Comparison of ENCODE assay signal across 9 mouse cellular contexts in the genomic region with DNA sequence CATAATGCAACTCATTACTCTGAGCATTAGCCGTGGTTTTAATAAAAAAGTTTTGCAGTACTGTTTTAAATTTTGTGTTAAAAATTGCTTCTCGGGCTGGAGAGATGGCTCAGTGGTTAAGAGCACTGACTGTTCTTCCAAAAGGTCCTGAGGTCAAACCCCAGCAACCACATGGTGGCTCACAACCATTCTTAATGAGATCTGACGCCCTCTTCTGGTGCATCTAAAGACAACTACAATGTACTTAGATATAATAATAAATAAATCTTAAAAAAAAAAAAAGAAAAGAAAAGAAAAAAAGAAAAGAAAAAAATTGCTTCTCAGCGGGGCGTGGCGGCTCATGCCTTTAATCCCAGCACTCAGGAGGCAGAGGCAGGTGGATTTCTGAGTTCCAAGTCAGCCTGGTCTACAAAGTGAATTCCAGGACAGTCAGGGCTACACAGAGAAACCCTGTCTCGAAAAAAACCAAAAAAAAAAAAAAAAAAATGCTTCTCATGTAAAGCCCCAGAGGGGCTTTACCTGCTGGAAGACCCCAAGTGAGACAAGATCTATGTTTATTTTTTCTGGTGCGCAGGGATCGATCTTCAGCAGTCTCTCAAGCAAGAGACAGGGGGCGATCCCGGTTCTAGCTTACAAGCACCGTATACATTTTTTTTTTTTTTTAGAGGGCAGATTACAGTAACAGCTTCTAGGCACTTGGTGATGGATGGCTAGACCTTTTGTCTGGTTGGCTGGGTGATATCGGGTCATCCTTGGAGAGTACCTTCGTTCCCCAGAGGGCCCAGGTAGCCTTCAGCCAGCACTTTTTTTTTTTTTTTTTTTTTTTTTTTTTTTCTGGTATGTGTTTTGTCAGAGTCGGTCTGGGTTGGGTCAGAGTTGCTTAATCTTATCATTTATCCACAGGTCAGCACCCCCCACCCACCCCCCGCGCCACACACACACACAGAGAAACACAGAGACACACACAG. TPM values are rescaled to one million over a fixed set of nuclear protein-coding genes. Genes with fewer than 3 reads are reported as not detected.
DNase-seq lines count a peak whose midpoint lies in the region; ATAC-seq and TF ChIP-seq lines count a peak whose summit lies in the region.
"Had no signal": no experiment of that assay in that cellular context is flagged by ENCODE, and none has a peak within 500 bp of the region (broad histone marks: within the 10 kb centered on the region; RNA-seq: fewer than 3 reads in every experiment).

No protein-coding gene starts in this region.

- H3K4me1 ChIP-seq in lung, adult 2 months (ENCODE audit: control insufficient read depth, insufficient read depth, low read length) = no peaks in the 10 kb centered on the region; the same call in 1 of the 2 replicates
- H3K4me1 ChIP-seq in forebrain, embryonic 10.5 days = peaks cover 6% of the 10 kb centered on the region
- H3K4me1 ChIP-seq in intestine, embryonic 14.5 days (replicated peaks; ENCODE audit: control insufficient read depth, insufficient read depth, low read length) = no peaks in the 10 kb centered on the region
- H3K4me1 ChIP-seq in liver, embryonic 15.5 days (replicated peaks) = peaks cover 17% of the 10 kb centered on the region
- H3K4me1 ChIP-seq in neural tube, embryonic 12.5 days = peaks cover 4% of the 10 kb centered on the region; the same call in 1 of the 2 replicates

- peak; percentile 54 for ATAC-seq in intestine, embryonic 14.5 days (replicated peaks; ENCODE audit: low FRiP score, low TSS enrichment, low read depth)
- peak; percentile 51 for ATAC-seq in liver, embryonic 15.5 days (ENCODE audit: insufficient read depth)
- ATAC-seq in neural tube, embryonic 12.5 days (ENCODE audit: low FRiP score, low read depth) = peak; percentile 52

- H3K9ac ChIP-seq in intestine, embryonic 14.5 days (ENCODE audit: low read length) = peak overlapping the region; percentile 74
- peak overlapping the region; percentile 77 for H3K9ac ChIP-seq in liver, embryonic 15.5 days
- no peak overlapping the region for H3K9ac ChIP-seq in neural tube, embryonic 12.5 days

- H3K4me3 ChIP-seq in lung, adult 2 months (replicated peaks; ENCODE audit: extremely low read depth, low read depth, low read length) = peak overlapping the region; percentile 98
- H3K4me3 ChIP-seq in forebrain, embryonic 10.5 days = peak overlapping the region; percentile 82
- H3K4me3 ChIP-seq in intestine, embryonic 14.5 days (ENCODE audit: low read depth, low read length) = peak overlapping the region; percentile 76
- H3K4me3 ChIP-seq in liver, embryonic 15.5 days (replicated peaks) = peak overlapping the region; percentile 84
- H3K4me3 ChIP-seq in neural tube, embryonic 12.5 days = peak overlapping the region; percentile 68

- peak overlapping the region; percentile 71 for H3K4me2 ChIP-seq in intestine, embryonic 14.5 days (ENCODE audit: low read length)
- peak overlapping the region; percentile 87 for H3K4me2 ChIP-seq in liver, embryonic 15.5 days
- H3K4me2 ChIP-seq in neural tube, embryonic 12.5 days (replicated peaks) = peak overlapping the region; percentile 68

- peaks cover 5% of the 10 kb centered on the region; the same call in 1 of the 2 replicates for H3K9me3 ChIP-seq in forebrain, embryonic 10.5 days
- no peaks in the 10 kb centered on the region for H3K9me3 ChIP-seq in intestine, embryonic 14.5 days (ENCODE audit: control insufficient read depth, low read length)
- no peaks in the 10 kb centered on the region for H3K9me3 ChIP-seq in liver, embryonic 15.5 days (replicated peaks)
- H3K9me3 ChIP-seq in neural tube, embryonic 12.5 days = no peaks in the 10 kb centered on the region

- H3K36me3 ChIP-seq in forebrain, embryonic 10.5 days (replicated peaks) = peaks cover 4% of the 10 kb centered on the region
- H3K36me3 ChIP-seq in intestine, embryonic 14.5 days (ENCODE audit: control insufficient read depth, insufficient read depth, low read length) = no peaks in the 10 kb centered on the region
- H3K36me3 ChIP-seq in liver, embryonic 15.5 days (replicated peaks) = 0 out of 2 replicates have a peak, but pooled peaks cover 2% of the 10 kb centered on the region
- H3K36me3 ChIP-seq in neural tube, embryonic 12.5 days = no peaks in the 10 kb centered on the region

- no peak for DNase-seq in lung, adult 2 months
- DNase-seq in lung, postnatal 25 days (ENCODE audit: low spot score) = no peak
- DNase-seq in c-Kit-positive CD71-negative TER-119-negative erythroid progenitor cells, embryonic 14.5 days (ENCODE audit: low read depth) = peak; percentile 31
- no peak for DNase-seq in forebrain, embryonic 10.5 days (ENCODE audit: extremely low spot score, low spot score)
- peak; percentile 76 for DNase-seq in intestine, embryonic 14.5 days (ENCODE audit: low spot score)
- no peak for DNase-seq in ovary, adult 18-20 months (ENCODE audit: low spot score)

- no peak for TF ChIP-seq POLR2A in lung, adult 2 months (IDR thresholded peaks at IDR 0.05; ENCODE audit: borderline replicate concordance, extremely low read depth, low read depth, low read length)

- H3K27me3 ChIP-seq in forebrain, embryonic 10.5 days (ENCODE audit: poor library complexity, severe bottlenecking) = no peaks in the 10 kb centered on the region
- H3K27me3 ChIP-seq in intestine, embryonic 14.5 days (replicated peaks; ENCODE audit: control insufficient read depth, insufficient read depth, low read length) = no peaks in the 10 kb centered on the region
- H3K27me3 ChIP-seq in liver, embryonic 15.5 days = no peaks in the 10 kb centered on the region
- H3K27me3 ChIP-seq in neural tube, embryonic 12.5 days (replicated peaks) = no peaks in the 10 kb centered on the region

- H3K27ac ChIP-seq in forebrain, embryonic 10.5 days = peak overlapping the region; percentile 96
- H3K27ac ChIP-seq in intestine, embryonic 14.5 days (ENCODE audit: low read depth) = peak overlapping the region; percentile 78; the same call in 1 of the 2 replicates
- H3K27ac ChIP-seq in liver, embryonic 15.5 days (replicated peaks) = peak overlapping the region; percentile 94
- no peak overlapping the region for H3K27ac ChIP-seq in neural tube, embryonic 12.5 days

- TF ChIP-seq CTCF in lung, adult 2 months (IDR thresholded peaks at IDR 0.05; ENCODE audit: insufficient read depth, low read length) = no peak

- WGBS in lung, adult 2 months = 22% methylated on average over 17 of the region's 17 CpGs
- 25% methylated on average over 17 of the region's 17 CpGs for WGBS in forebrain, embryonic 10.5 days
- WGBS in intestine, embryonic 14.5 days = 24% methylated on average over 17 of the region's 17 CpGs
- WGBS in liver, embryonic 15.5 days (ENCODE audit: insufficient replicate concordance) = 18% methylated on average over 17 of the region's 17 CpGs
- WGBS in neural tube, embryonic 12.5 days = 25% methylated on average over 17 of the region's 17 CpGs

RNA-seq across cellular contexts. Expression of gene Zfp809, which starts 0.7 kb away (rescaled TPM):
- 18.2 and 20.3 TPM in 2 replicates for polyA plus RNA-seq in lung, adult 2 months (2012; rRNA removed)
- polyA plus RNA-seq in forebrain, embryonic 10.5 days (2016; fragmentation: Nextera tagmentation; extraction: Ambion mirVana) = 11.6 and 12.1 TPM in 2 replicates
- polyA plus RNA-seq in intestine, embryonic 14.5 days (2014; fragmentation: Nextera tagmentation; extraction: Ambion mirVana) = 23.8 and 24.5 TPM in 2 replicates
- polyA plus RNA-seq in liver, embryonic 15.5 days (2015; fragmentation: Nextera tagmentation; extraction: Ambion mirVana) = 6.8 and 7.4 TPM in 2 replicates
- polyA plus RNA-seq in neural tube, embryonic 12.5 days (2016; fragmentation: Nextera tagmentation; extraction: Ambion mirVana) = 10.6 and 10.8 TPM in 2 replicates

RNA-seq across cellular contexts. Expression of gene Zfp599, which starts 34.9 kb away (rescaled TPM):
- polyA plus RNA-seq in lung, adult 2 months (2012; rRNA removed) = 0.09 and 0.18 TPM in 2 replicates
- polyA plus RNA-seq in forebrain, embryonic 10.5 days (2016; fragmentation: Nextera tagmentation; extraction: Ambion mirVana) = 8.0 and 9.3 TPM in 2 replicates
- polyA plus RNA-seq in intestine, embryonic 14.5 days (2014; fragmentation: Nextera tagmentation; extraction: Ambion mirVana) = 5.8 and 5.9 TPM in 2 replicates
- polyA plus RNA-seq in liver, embryonic 15.5 days (2015; fragmentation: Nextera tagmentation; extraction: Ambion mirVana) = 1.2 and 1.4 TPM in 2 replicates
- 4.7 and 5.1 TPM in 2 replicates for polyA plus RNA-seq in neural tube, embryonic 12.5 days (2016; fragmentation: Nextera tagmentation; extraction: Ambion mirVana)

RNA-seq across cellular contexts. Expression of gene Zfp872, which starts 36.9 kb away (rescaled TPM):
- 0.10 and 0.12 TPM in 2 replicates for polyA plus RNA-seq in lung, adult 2 months (2012; rRNA removed)
- polyA plus RNA-seq in forebrain, embryonic 10.5 days (2016; fragmentation: Nextera tagmentation; extraction: Ambion mirVana) = 0.18 and 0.32 TPM in 2 replicates
- polyA plus RNA-seq in intestine, embryonic 14.5 days (2014; fragmentation: Nextera tagmentation; extraction: Ambion mirVana) = 0.12 and 0.42 TPM in 2 replicates
- polyA plus RNA-seq in liver, embryonic 15.5 days (2015; fragmentation: Nextera tagmentation; extraction: Ambion mirVana) = 0.02 and 0.03 TPM in 2 replicates
- 0.13 and 0.33 TPM in 2 replicates for polyA plus RNA-seq in neural tube, embryonic 12.5 days (2016; fragmentation: Nextera tagmentation; extraction: Ambion mirVana)
- polyA plus RNA-seq: large intestine, adult 2 months had no signal

Comparison
In these comparisons a context has a peak if more than half of its experiments do, and no peak if none do; other contexts are left out.
1. DNase-seq: peak in c-Kit-positive CD71-negative TER-119-negative erythroid progenitor cells, embryonic 14.5 days (single experiment) and intestine, embryonic 14.5 days (single experiment); none in lung, adult 2 months (single experiment), lung, postnatal 25 days (single experiment), forebrain, embryonic 10.5 days (single experiment) and ovary, adult 18-20 months (single experiment).
2. Peak in every context shown above with its lines, with median percentiles within 50 percentile points of each other: H3K4me3 ChIP-seq, ATAC-seq and H3K4me2 ChIP-seq.